Mouse (Mus musculus): ENCODE results near the gene Fam89b. TPM values are rescaled to one million over a fixed set of nuclear protein-coding genes. Genes with fewer than 3 reads are reported as not detected.
A peak's percentile ranks its signal among the peaks of the same experiment; 100 is the strongest.
"Not testable (repeated sequence)": the region's sequence is repeated elsewhere in the genome, so short reads cannot be mapped to it uniquely, and the experiment has no call there.

The Fam89b gene
- polyA plus RNA-seq, 1 experiment from 2014 or later = 193 TPM

DNA sequence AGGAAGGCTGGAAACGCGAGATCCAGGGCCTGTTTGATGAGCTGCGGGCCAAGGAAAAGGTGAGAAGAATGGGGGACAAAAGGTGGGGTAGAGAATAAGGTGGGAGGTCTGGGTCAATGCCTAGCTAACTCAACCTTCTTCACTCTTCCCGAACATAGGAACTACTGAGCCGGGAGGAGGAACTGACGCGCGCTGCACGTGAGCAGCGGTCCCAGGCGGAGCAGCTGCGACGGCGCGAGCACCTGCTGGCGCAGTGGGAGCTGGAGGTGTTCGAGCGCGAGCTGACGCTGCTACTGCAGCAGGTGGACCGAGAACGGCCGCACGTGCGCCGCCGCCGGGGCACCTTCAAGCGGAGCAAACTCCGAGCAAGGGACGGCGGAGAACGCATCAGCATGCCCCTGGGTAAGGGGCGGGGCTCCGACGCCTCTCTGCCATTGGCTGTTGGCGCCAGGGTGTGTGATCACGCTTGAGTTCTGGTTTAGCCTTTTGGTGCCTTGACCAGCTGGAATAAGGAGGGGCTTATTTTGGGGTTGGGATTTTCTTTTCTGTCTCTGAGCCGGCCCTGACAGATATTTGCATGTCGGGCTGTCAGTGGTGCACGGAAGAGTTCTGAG lies 33.5 kb downstream of the Fam89b start:
- peaks cover 84% of the 10 kb centered on the region for H3K36me3 ChIP-seq
- peaks cover 6% of the 10 kb centered on the region; the same call in 1 of the 2 replicates for H3K27me3 ChIP-seq (replicated peaks)
- peaks cover 28% of the 10 kb centered on the region for H3K4me1 ChIP-seq
- no peak for ATAC-seq (ENCODE audit: low FRiP score, low read depth)
- 0 out of 2 replicates have a peak overlapping the region, but pooled peaks have one; percentile 23 for H3K4me3 ChIP-seq
- H3K9me3 ChIP-seq = no peaks in the 10 kb centered on the region
- WGBS = 6% methylated on average over 41 of the region's 41 CpGs
- no peak overlapping the region for H3K27ac ChIP-seq
- H3K4me2 ChIP-seq (replicated peaks) = peak overlapping the region; percentile 63
- peak overlapping the region; percentile 33; the same call in 1 of the 2 replicates for H3K9ac ChIP-seq

DNA sequence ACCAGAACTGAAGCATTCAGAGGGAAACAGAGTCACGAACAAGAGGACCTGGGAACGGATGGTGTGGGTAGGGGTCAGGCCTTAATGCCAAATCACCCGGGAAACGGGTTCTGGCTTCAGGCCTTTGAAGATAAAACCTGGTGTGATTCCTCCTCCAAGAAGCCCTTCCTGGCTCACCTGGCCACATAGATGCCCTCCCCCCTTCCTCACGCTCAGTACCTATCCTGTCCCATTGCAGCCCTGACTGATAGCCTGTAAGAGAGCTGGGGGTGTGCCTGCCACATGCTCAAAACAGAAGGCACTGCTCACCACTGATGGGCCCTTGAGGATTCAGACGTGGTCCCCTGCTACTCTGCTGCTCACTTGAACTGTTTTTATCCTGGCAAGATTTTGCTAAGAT lies 35.7 kb downstream of the Fam89b start:
- H3K4me2 ChIP-seq (replicated peaks) = peak overlapping the region; percentile 3; the same call in 1 of the 2 replicates
- 90% methylated on average over 6 of the region's 6 CpGs for WGBS
- H3K27me3 ChIP-seq (replicated peaks) = peaks cover 6% of the 10 kb centered on the region; the same call in 1 of the 2 replicates
- H3K4me1 ChIP-seq = peaks cover 44% of the 10 kb centered on the region
- H3K4me3 ChIP-seq = no peak overlapping the region
- no peak for ATAC-seq (ENCODE audit: low FRiP score, low read depth)
- H3K27ac ChIP-seq = no peak overlapping the region
- H3K9me3 ChIP-seq = no peaks in the 10 kb centered on the region
- no peak overlapping the region for H3K9ac ChIP-seq
- peaks cover 68% of the 10 kb centered on the region for H3K36me3 ChIP-seq

DNA sequence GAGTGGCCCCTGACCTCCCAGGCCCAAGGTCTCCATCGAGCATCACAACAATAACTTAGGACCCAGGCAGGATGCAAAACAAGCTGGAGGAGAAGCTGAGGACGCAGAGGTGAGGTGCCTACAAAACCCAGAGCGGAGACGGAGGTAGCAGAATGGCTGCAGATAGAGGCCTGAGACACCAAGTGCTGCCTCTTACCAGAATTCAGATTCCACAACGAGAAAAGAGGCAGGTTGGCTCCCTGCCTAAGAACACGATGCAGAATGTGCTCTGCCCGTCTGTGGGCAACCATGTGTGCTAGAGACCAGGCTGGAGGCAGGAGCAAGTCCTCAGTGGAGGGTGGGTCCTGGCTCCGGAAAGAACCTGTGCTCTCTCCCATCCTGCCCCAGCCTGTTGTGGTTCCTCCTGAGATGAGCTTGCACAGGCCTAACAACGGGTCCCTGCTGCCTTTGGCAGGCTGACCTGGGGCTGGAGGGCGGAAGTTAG lies 36.5 kb downstream of the Fam89b start:
- Histone ChIP-seq H3K9ac (0 out of 2 replicates have a peak overlapping the region, but pooled peaks have one; percentile 89), H3K4me2 (replicated peaks) (peak overlapping the region; percentile 100), H3K4me3 (no peak overlapping the region), H3K27me3 (replicated peaks) (peaks cover 6% of the 10 kb centered on the region; the same call in 1 of the 2 replicates), H3K4me1 (peaks cover 47% of the 10 kb centered on the region), H3K9me3 (no peaks in the 10 kb centered on the region), H3K36me3 (peaks cover 61% of the 10 kb centered on the region), H3K27ac (no peak overlapping the region)
- WGBS = 84% methylated on average over 10 of the region's 10 CpGs
- ATAC-seq (ENCODE audit: low FRiP score, low read depth) = no peak

DNA sequence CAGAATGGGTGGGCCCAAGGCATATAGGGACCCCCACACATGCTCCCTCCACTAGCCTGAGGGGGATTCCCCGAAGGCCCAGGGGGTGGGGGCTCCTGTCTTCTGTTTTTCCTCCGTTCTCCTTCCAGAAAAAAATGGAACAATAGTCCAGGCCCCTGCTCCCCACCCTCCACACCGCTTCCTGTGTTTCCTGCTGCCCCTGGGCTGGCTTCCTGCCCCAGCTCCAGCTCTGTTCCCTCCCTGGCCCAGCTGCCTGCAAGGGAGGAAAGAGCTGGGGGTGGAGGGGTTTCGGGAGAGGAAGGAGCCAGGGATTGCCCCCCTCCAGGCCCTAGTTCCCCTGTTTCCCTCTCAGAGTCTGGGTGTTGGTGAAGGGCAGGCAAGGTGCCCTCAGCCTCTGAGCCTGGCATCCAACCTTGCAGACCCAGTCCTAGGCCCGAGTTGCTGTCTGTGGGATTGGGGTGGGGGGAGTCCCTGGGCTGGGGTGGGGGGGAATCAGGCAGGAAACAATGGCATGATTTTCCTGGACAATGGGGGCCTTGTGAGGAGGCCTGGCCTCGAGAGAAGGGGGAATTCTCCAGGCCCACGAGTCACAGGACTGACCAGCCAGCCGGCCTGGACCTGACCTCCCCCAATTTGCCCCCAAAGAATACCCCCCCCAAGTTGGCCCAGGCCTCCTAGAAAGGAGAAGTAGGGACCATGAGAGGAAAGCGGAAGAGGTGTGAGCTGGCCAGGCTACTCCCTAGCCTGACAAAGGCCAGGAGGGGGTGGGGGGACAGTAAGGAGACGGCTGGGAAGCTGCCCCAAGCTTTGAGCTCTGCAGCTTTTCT lies 37.2 kb downstream of the Fam89b start:
- Histone ChIP-seq H3K9ac (peak overlapping the region; percentile 89), H3K4me3 (peak overlapping the region; percentile 21; the same call in 1 of the 2 replicates), H3K9me3 (no peaks in the 10 kb centered on the region), H3K4me2 (replicated peaks) (peak overlapping the region; percentile 100), H3K4me1 (peaks cover 54% of the 10 kb centered on the region), H3K27ac (no peak overlapping the region), H3K27me3 (replicated peaks) (peaks cover 6% of the 10 kb centered on the region; the same call in 1 of the 2 replicates), H3K36me3 (peaks cover 54% of the 10 kb centered on the region)
- WGBS = 71% methylated on average over 10 of the region's 10 CpGs
- ATAC-seq (ENCODE audit: low FRiP score, low read depth) = no peak

DNA sequence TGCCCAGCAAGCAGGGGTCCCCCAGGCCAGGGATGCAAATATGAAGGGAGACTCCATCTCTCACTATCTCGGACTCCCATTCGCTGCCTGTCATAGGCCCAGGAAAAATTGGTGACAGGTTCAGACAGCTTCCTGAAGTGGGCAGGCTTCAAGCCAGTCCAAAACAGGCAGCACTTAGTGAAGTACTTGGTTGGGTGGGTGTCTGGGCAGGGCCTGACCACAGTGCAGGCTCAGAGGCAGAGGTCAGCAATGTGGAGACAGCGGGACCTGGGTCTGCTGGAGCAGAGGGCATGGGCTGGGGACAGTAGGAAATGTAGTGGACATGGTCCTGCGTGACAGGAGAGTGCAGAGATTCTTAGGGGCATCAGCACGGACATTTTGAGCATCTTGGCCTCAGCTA lies 37.9 kb downstream of the Fam89b start:
- ATAC-seq (ENCODE audit: low FRiP score, low read depth) = no peak
- Histone ChIP-seq H3K27me3 (replicated peaks) (peaks cover 6% of the 10 kb centered on the region; the same call in 1 of the 2 replicates), H3K9ac (peak overlapping the region; percentile 89; the same call in 1 of the 2 replicates), H3K4me2 (replicated peaks) (peak overlapping the region; percentile 100), H3K36me3 (peaks cover 52% of the 10 kb centered on the region), H3K4me1 (peaks cover 58% of the 10 kb centered on the region), H3K4me3 (peak overlapping the region; percentile 96; the same call in 1 of the 2 replicates), H3K9me3 (no peaks in the 10 kb centered on the region), H3K27ac (no peak overlapping the region)
- WGBS = 85% methylated on average over 5 of the region's 5 CpGs

DNA sequence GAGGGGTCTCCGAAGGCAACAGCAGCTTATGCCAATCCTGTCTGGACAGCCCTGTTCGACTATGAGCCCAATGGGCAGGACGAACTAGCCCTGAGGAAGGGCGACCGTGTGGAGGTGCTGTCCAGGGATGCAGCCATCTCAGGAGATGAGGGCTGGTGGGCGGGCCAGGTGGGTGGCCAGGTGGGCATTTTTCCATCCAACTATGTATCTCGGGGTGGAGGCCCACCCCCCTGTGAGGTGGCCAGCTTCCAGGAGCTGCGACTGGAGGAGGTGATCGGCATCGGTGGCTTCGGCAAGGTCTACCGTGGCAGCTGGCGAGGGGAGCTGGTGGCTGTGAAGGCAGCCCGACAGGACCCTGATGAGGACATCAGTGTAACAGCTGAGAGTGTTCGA lies 39.1 kb downstream of the Fam89b start:
- ATAC-seq (ENCODE audit: low FRiP score, low read depth) = no peak
- Histone ChIP-seq H3K27me3 (replicated peaks) (peaks cover 3% of the 10 kb centered on the region; the same call in 1 of the 2 replicates), H3K4me2 (replicated peaks) (peak overlapping the region; percentile 100), H3K36me3 (peaks cover 55% of the 10 kb centered on the region), H3K27ac (0 out of 2 replicates have a peak overlapping the region, but pooled peaks have one; percentile 46), H3K4me3 (peak overlapping the region; percentile 96), H3K4me1 (peaks cover 47% of the 10 kb centered on the region), H3K9ac (peak overlapping the region; percentile 89), H3K9me3 (no peaks in the 10 kb centered on the region)
- 74% methylated on average over 15 of the region's 15 CpGs for WGBS

DNA sequence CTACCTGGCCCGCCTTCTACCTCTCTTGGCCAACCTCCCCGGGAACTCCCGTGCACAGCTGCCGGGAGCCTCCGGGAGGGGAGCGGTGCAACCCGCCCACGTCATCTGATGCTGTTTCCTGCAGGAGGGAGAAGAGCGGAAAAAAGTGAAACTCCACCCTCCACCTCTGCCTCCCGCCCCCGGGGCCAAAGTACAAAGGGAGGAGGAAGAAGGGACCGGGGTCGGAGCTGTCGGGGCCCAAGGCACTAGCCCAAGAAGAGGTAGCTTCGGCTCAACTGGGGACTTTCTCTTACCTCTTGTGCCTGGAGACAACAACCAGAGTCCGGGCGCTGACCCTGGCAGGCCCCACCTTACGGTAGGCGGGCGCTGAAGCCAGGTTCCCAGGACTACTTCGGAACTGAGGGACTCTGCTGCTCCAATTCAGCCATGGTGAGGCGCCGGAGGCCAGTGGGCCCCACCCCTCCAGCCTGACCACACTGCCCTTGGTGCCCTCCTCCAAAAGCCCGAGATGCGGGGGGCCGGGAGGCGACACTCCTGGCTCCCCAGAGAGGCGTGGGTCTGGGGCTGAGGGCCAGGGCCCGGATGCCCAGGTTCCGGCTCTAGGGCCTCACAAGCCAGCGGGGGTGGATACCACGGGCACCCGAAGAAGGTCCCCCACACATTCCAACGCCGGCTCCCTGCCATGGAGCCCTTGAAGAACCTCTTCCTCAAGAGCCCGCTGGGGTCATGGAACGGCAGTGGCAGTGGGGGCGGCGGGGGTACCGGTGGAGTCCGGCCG lies 39.7 kb downstream of the Fam89b start:
- H3K9ac ChIP-seq = peak overlapping the region; percentile 89
- peaks cover 55% of the 10 kb centered on the region for H3K36me3 ChIP-seq
- H3K4me1 ChIP-seq = peaks cover 43% of the 10 kb centered on the region
- 14% methylated on average over 42 of the region's 42 CpGs for WGBS
- H3K4me2 ChIP-seq (replicated peaks) = peak overlapping the region; percentile 100
- H3K4me3 ChIP-seq = peak overlapping the region; percentile 96
- no peaks in the 10 kb centered on the region for H3K27me3 ChIP-seq (replicated peaks)
- ATAC-seq (ENCODE audit: low FRiP score, low read depth) = no peak
- H3K27ac ChIP-seq = peak overlapping the region; percentile 46
- H3K9me3 ChIP-seq = no peaks in the 10 kb centered on the region

DNA sequence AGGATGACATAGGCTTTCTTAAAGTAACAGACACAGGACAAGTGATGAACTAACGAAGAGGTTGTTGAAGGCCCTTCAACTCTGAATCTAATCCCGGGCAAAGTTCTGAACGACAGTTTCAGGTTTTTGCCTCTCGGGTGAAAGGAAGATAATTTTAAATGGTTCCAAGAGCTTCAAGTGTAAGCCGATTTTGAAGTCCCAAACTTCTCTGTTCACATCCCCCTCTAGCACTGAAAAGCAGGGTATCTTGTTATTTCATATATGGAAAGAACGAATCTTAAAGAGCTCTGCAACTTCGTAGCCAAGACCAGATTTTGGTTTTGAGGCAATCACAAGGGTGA lies 40.4 kb downstream of the Fam89b start:
- Histone ChIP-seq H3K36me3 (peaks cover 55% of the 10 kb centered on the region), H3K9ac (peak overlapping the region; percentile 89), H3K27me3 (replicated peaks) (no peaks in the 10 kb centered on the region), H3K4me2 (replicated peaks) (peak overlapping the region; percentile 100), H3K9me3 (no peaks in the 10 kb centered on the region), H3K4me1 (peaks cover 43% of the 10 kb centered on the region), H3K4me3 (peak overlapping the region; percentile 96), H3K27ac (peak overlapping the region; percentile 46; the same call in 1 of the 2 replicates)
- no peak for ATAC-seq (ENCODE audit: low FRiP score, low read depth)
- 1% methylated on average over 7 of the region's 7 CpGs for WGBS

DNA sequence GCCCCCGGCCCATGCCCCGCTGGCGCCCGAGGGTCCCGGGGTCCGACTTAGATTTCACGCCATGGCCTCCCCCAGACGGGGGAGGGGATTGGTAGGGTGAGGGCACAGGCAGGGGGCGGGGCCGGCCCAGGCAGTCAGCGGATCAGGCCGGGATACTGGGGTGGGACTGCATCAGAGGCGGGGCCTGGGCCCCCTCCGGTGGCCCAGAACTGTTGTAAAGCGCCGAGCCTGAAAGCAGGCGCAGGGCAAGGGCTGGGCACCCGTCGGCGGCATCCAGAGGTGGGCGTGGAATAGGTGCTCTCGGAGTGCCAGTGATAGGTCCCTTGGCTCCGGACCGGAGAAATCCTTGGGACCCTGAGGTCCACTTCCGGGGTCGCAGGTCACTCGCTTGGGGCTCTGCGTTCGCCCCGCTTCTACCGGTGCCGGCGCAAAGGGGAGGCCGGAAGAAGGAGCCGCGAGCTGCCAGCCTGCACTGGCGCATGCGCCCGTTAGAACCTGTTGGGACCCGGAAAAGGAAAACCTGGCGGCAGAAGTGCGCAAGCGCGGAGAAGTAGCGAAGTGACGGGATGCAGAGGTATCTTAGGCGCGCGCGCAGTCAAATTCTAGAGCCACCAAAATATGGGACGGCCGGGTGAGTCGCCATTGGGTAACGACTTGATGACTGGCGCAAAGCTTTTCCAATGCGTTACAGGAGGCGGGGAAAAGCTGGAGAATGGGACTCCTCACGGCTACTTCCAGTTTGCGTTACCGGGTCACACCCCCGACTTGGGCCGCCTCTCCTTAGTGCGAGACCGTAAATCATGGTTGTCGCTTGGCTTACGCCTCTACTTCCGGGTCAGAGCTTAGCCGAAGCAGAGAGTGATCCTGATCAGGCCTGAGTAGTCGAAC lies 41.0 kb downstream of the Fam89b start, which contains the start of the genes Map3k11 and Pcnx3:
Gene Map3k11 (plus strand): TSS at position 543 of the 888 bp plus-strand sequence.
Gene Pcnx3 (minus strand): TSS at position 709 of the 888 bp plus-strand sequence.
- peak within 1 kb of the TSS; percentile 96 for H3K4me3 ChIP-seq
- peak within 1 kb of the TSS; percentile 95 for H3K9ac ChIP-seq
- H3K27ac ChIP-seq = peak within 1 kb of the TSS; percentile 79
- H3K27me3 ChIP-seq (replicated peaks) = no peaks in the 10 kb centered on the region
- peaks cover 43% of the 10 kb centered on the region for H3K4me1 ChIP-seq
- H3K4me2 ChIP-seq (replicated peaks) = peak within 1 kb of the TSS; percentile 100
- H3K36me3 ChIP-seq = peaks cover 55% of the 10 kb centered on the region
- ATAC-seq (ENCODE audit: low FRiP score, low read depth) = peak; percentile 94
- under 1% methylated on average over 69 of the region's 69 CpGs for WGBS
- no peaks in the 10 kb centered on the region for H3K9me3 ChIP-seq

DNA sequence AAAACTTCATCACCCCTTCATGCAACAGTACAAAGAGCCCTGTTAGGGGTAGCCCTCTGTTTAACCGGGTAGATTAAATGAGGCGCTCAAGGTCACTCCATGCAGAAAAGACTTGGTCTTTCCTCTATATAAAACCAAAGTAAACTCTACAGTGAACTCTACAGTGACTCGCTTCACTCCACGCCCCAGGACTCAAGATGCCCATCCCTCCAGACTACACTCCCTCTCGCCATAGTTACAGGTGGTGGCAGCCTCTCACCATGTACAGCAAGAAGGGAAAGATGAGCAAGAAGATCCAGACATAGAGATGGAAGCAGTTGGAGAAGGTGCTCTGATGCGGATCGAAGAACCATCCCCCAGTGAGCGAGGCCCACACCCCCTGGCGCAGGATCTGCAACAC lies 41.7 kb downstream of the Fam89b start:
- Histone ChIP-seq H3K36me3 (peaks cover 56% of the 10 kb centered on the region), H3K27me3 (replicated peaks) (no peaks in the 10 kb centered on the region)
- peak; percentile 1; the same call in 1 of the 2 replicates for ATAC-seq (ENCODE audit: low FRiP score, low read depth)

DNA sequence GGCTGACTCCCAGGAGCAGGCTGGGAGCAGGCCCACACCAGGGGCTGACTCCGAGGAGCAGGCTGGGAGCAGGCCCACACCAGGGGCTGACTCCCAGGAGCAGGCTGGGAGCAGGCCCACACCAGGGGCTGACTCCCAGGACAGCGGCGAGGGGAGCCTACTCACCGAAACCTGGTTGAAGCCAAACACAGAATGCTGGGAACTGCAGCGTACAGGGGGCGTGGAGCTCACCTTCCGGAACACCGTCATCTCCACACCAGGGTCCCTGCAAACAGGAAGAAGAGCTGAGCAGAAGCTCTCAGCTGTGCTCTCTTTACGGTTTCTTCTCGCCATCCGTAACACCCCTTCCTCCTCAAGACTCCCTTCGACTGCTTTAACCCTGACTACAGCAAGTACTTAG lies 42.5 kb downstream of the Fam89b start:
- ATAC-seq (ENCODE audit: low FRiP score, low read depth); H3K27ac ChIP-seq; H3K4me3 ChIP-seq; H3K9ac ChIP-seq; H3K27me3 ChIP-seq (replicated peaks); H3K9me3 ChIP-seq: not testable (repeated sequence)
- Histone ChIP-seq H3K36me3 (peaks cover 61% of the 10 kb centered on the region), H3K4me1 (peaks cover 40% of the 10 kb centered on the region), H3K4me2 (replicated peaks) (peak overlapping the region; percentile 100)
- 95% methylated on average over 12 of the region's 12 CpGs for WGBS

More for the DNA sequence above, 41.7 kb downstream of the Fam89b start:
- Histone ChIP-seq H3K4me3 (peak overlapping the region; percentile 96), H3K27ac (peak overlapping the region; percentile 79; the same call in 1 of the 2 replicates), H3K9me3 (no peaks in the 10 kb centered on the region), H3K4me1 (peaks cover 43% of the 10 kb centered on the region), H3K4me2 (replicated peaks) (peak overlapping the region; percentile 100), H3K9ac (peak overlapping the region; percentile 95)
- 22% methylated on average over 9 of the region's 9 CpGs for WGBS

All from neural tube, embryonic 12.5 days (tissue).